Mouse (Mus musculus) stomach, postnatal 0 days (tissue): ENCODE measurements at regions not wholly inside any gene's neighbourhood (a gene's known extent, or its start where the extent isn't known, plus 50 kb on each side); places are given as distances from the start of the nearest gene placed in this dataset.

Experiments
- ATAC-seq: fragments of 200-750 bp; cut with Nextera tagmentation; 2 replicates; pipeline ENCODE4 v1.8.0; 2017; ENCODE audit not compliant: low FRiP score, low TSS enrichment
- DNase-seq: peaks from one replicate; pipeline ENCODE4 v3.0.0-alpha.2; 2016; ENCODE audit warnings: low spot score
- H3K27ac ChIP-seq: fragments of 300-500 bp; sonication (generic); replicated peaks from 2 replicates; pipeline ENCODE4 v1.5.1; 2014; ENCODE audit warnings: mild to moderate bottlenecking, control low read depth
- H3K27me3 ChIP-seq: fragments of 300-500 bp; sonication (generic); 2 replicates; pipeline ENCODE4 v1.6.1; 2014; ENCODE audit warnings: low read length; ENCODE audit not compliant: control insufficient read depth, insufficient read depth
- H3K36me3 ChIP-seq: fragments of 300-500 bp; sonication (generic); 2 replicates; pipeline ENCODE4 v1.6.1; 2014; ENCODE audit warnings: low read length, mixed read lengths; ENCODE audit not compliant: control insufficient read depth, insufficient read depth
- H3K4me1 ChIP-seq: fragments of 300-500 bp; sonication (generic); replicated peaks from 2 replicates; pipeline ENCODE4 v1.6.1; 2014; ENCODE audit warnings: antibody characterized with exemption; ENCODE audit not compliant: control insufficient read depth, insufficient read depth
- H3K4me2 ChIP-seq: fragments of 300-500 bp; sonication (generic); replicated peaks from 2 replicates; pipeline ENCODE4 v1.6.1; 2014; ENCODE audit warnings: low read depth, mild to moderate bottlenecking, control low read depth, moderate library complexity
- H3K4me3 ChIP-seq: fragments of 300-500 bp; sonication (generic); 2 replicates; pipeline ENCODE4 v1.5.1; 2014; ENCODE audit warnings: low read depth, low read length, control low read depth
- H3K9ac ChIP-seq: fragments of 300-500 bp; sonication (generic); 2 replicates; pipeline ENCODE4 v1.6.1; 2014; ENCODE audit warnings: mild to moderate bottlenecking, low read length, control low read depth, mixed read lengths
- H3K9me3 ChIP-seq: fragments of 300-500 bp; sonication (generic); 2 replicates; pipeline ENCODE4 v1.6.1; 2016; ENCODE audit warnings: low read length; ENCODE audit not compliant: control insufficient read depth
- CTCF ChIP-seq: IDR thresholded peaks from 2 replicates; pipeline ENCODE4 v1.5.1; 2016; ENCODE audit warnings: antibody characterized with exemption, low read depth, mild to moderate bottlenecking, moderate library complexity
- EP300 ChIP-seq: optimal IDR thresholded peaks from 2 replicates; pipeline ENCODE3; 2016; ENCODE audit warnings: antibody characterized with exemption
- WGBS: fragments of 180-500 bp; shearing (Covaris S2); extraction: QIAGEN DNeasy Blood & Tissue Kit; methylation state at CpG from one replicate; pipeline ENCODE4 v1.1.7; 2014; 5-methylcytosine and 5-hydroxymethylcytosine counted together

DNA sequence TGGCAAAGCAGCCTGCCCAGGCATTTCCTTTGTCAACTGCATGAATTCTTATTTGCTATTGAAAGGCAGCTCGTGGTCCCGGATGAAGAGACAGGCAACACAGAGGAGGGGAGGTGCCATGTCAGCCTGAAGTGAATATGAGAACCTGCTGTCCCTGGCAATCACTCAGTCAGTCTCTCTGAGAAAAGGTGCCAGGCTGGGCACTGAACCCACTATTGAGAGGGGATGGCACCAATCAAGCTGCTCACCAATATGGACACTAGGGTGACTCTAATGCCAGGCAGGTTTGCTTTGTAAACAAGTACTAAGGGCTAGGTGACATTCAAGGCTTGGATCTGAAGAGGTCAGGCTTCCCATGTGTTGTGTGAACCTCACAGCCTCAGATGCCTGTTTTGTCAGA lies 222.0 kb upstream of the Wscd1 start:
- H3K4me1 ChIP-seq, result no peaks in the 10 kb centered on the region
- no peak overlapping the region for H3K9ac ChIP-seq
- no peaks in the 10 kb centered on the region for H3K36me3 ChIP-seq
- ATAC-seq (no peak), DNase-seq (no peak)
- 80% methylated on average over 2 of the region's 2 CpGs for WGBS
- no peak overlapping the region for H3K27ac ChIP-seq
- TF ChIP-seq EP300 (no peak), CTCF (no peak)
- H3K4me2 ChIP-seq, result no peak overlapping the region
- H3K9me3 ChIP-seq, result no peaks in the 10 kb centered on the region
- no peak overlapping the region for H3K4me3 ChIP-seq
- H3K27me3 ChIP-seq, result no peaks in the 10 kb centered on the region

DNA sequence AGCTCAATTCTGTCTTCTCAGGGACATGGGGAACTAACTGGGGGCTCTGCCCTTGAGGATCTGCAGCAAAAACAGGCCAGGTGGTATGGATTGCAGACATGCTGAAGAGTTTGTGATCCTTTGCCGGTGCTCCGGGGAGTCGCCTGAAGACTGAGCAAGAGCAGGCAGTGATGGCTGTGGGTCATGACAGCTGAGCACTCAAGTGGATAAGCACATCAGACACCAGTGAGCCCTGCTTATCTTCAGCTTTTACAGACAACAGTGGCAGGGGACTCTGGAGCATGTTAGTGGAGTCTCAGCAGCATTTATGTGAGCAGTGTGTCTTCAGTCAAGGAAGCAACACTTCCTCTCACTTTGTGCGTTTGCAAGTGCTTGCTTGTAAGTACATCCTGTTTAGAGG lies 221.1 kb upstream of the Wscd1 start:
- no peak for DNase-seq
- Histone ChIP-seq H3K9ac (no peak overlapping the region), H3K36me3 (no peaks in the 10 kb centered on the region), H3K4me3 (no peak overlapping the region), H3K27ac (no peak overlapping the region), H3K27me3 (no peaks in the 10 kb centered on the region), H3K9me3 (no peaks in the 10 kb centered on the region), H3K4me1 (no peaks in the 10 kb centered on the region), H3K4me2 (no peak overlapping the region)
- ATAC-seq, result no peak
- TF ChIP-seq EP300 (no peak), CTCF (no peak)
- 75% methylated on average over 4 of the region's 4 CpGs for WGBS

DNA sequence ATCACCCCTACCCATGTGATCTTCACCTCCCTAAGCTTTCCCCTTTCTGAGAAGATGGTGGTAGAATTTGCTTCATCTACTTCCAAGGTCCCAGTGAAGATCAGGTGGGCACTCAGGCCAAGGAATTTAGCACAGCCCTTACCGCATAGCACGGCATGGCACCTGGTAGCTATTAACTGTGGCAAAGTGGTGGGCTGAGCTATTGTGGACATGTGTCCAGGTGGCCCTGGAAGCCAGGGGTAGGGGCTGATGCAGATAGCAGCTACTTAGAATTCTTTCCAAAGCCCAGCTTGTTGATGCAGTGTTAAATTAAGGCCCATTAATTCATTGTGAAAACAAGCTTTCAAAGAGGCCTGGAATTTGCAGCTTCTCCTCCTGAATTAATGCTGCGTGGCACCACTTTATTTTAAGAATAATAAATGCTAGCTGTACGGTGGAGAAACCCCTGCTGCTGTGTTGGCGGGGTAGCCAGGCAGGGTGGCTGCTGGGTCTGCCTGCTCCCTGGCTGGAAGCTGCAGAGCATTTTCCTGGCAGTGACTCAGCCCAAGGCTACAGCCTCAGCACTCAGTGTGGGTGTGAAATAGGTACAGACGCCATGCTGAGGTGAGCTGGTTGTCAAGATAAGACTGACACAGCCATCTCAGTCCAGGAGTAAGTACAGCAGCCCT lies 208.4 kb upstream of the Wscd1 start:
- H3K9me3 ChIP-seq, result no peaks in the 10 kb centered on the region
- DNase-seq (no peak), ATAC-seq (no peak)
- no peaks in the 10 kb centered on the region for H3K27me3 ChIP-seq
- no peaks in the 10 kb centered on the region for H3K36me3 ChIP-seq
- no peaks in the 10 kb centered on the region for H3K4me1 ChIP-seq
- WGBS, result 40% methylated on average over 6 of the region's 6 CpGs
- no peak overlapping the region for H3K27ac ChIP-seq
- no peak overlapping the region for H3K4me2 ChIP-seq
- H3K4me3 ChIP-seq, result no peak overlapping the region
- TF ChIP-seq EP300 (no peak), CTCF (no peak)
- H3K9ac ChIP-seq, result no peak overlapping the region

DNA sequence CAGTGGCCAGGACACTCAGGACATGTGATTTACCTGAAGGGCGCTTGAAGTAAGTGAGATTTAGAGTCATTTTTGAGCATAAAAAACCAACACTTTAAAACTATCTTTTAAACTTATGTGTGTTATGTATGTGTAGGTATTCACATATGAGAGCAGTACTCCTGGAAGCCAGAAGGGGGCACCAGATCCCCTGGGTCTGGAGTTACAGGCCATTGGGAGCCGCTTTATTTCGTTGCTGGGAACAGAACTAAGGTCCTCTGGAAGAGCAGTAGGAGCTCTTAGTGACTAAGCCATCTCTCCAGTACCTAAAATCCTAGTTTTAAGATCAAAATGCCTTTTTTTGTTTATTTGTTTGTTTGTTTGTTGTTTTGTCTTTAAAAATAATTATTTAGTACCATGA lies 192.3 kb upstream of the Wscd1 start:
- no peak for ATAC-seq
- H3K9me3 ChIP-seq, result no peaks in the 10 kb centered on the region
- no peaks in the 10 kb centered on the region for H3K36me3 ChIP-seq
- DNase-seq, result no peak
- TF ChIP-seq EP300 (no peak), CTCF (peak; percentile 43)
- no peak overlapping the region for H3K4me3 ChIP-seq
- H3K4me2 ChIP-seq, result no peak overlapping the region
- 83% methylated on average over 3 of the region's 3 CpGs for WGBS
- no peak overlapping the region for H3K9ac ChIP-seq
- H3K27me3 ChIP-seq, result no peaks in the 10 kb centered on the region
- H3K27ac ChIP-seq, result no peak overlapping the region
- no peaks in the 10 kb centered on the region for H3K4me1 ChIP-seq

DNA sequence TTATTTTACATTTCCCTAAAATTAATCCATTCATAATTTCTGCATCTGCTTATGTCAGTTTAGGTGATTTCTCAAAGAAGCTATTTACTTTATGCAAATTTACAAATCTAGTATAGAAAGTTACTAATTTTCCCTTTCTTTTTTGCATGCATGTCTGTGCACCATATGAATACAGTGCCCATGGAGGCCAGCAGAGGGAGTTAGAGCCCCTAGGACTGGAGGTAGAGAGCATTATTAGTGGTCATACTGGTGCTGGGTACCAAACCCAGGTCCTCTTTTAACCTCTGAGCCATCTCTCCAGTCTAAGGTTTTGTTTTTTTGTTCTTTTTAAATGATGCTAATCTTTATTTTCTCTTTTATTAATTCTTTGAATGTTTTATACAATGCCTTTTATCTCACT lies 184.9 kb upstream of the Wscd1 start:
- H3K4me2 ChIP-seq, result no peak overlapping the region
- no peak overlapping the region for H3K27ac ChIP-seq
- no peak for TF ChIP-seq CTCF
- TF ChIP-seq EP300, result no peak
- DNase-seq (no peak), ATAC-seq (no peak)
- no peaks in the 10 kb centered on the region for H3K36me3 ChIP-seq
- H3K9ac ChIP-seq, result no peak overlapping the region
- no peaks in the 10 kb centered on the region for H3K9me3 ChIP-seq
- no peak overlapping the region for H3K4me3 ChIP-seq
- no peaks in the 10 kb centered on the region for H3K27me3 ChIP-seq
- no peaks in the 10 kb centered on the region for H3K4me1 ChIP-seq

DNA sequence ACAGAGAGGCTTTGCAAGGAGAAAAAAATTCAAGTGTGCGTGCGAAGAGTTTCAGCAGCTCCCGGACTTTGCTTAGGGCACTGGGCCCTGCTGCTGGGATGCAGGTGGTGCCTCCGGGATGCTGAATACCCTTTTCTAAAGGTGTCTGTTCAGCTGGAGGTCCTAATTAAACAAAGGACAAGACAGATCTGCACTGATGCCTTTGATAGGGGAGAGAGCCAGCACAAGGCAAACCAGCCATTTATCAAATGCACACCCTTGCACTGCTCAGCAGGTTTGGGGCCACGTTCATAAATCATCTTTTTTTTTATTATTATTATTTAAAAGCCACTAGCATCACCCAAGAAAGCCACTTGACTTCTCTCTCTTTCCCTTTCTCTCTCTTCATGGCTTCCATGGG lies 172.9 kb upstream of the Wscd1 start:
- no peaks in the 10 kb centered on the region for H3K36me3 ChIP-seq
- H3K4me2 ChIP-seq, result no peak overlapping the region
- H3K27ac ChIP-seq, result no peak overlapping the region
- no peak for ATAC-seq
- H3K9me3 ChIP-seq, result no peaks in the 10 kb centered on the region
- no peak overlapping the region for H3K4me3 ChIP-seq
- TF ChIP-seq CTCF, result no peak
- TF ChIP-seq EP300, result no peak
- H3K9ac ChIP-seq, result no peak overlapping the region
- 56% methylated on average over 5 of the region's 5 CpGs for WGBS
- no peaks in the 10 kb centered on the region for H3K27me3 ChIP-seq
- no peaks in the 10 kb centered on the region for H3K4me1 ChIP-seq
- no peak for DNase-seq
